Mouse (Mus musculus) embryonic facial prominence, embryonic 15.5 days (tissue): ENCODE measurements around the gene Nedd9. TPM values are rescaled to one million over a fixed set of nuclear protein-coding genes. Genes with fewer than 3 reads are reported as not detected.

Source experiments
- ATAC-seq: fragments of 200-750 bp; cut with Nextera tagmentation; 2 replicates; pipeline ENCODE4 v1.8.0; 2017; ENCODE audit warnings: low read depth, moderate TSS enrichment; ENCODE audit not compliant: insufficient number of reproducible peaks, low FRiP score, low TSS enrichment
- H3K27ac ChIP-seq: fragments of 300-500 bp; sonication (generic); replicated peaks from 2 replicates; pipeline ENCODE4 v1.5.1; 2015; ENCODE audit warnings: mild to moderate bottlenecking, inconsistent platforms
- H3K27me3 ChIP-seq: fragments of 300-500 bp; sonication (generic); 2 replicates; pipeline ENCODE4 v1.6.1; 2015; ENCODE audit warnings: inconsistent platforms
- H3K36me3 ChIP-seq: fragments of 300-500 bp; sonication (generic); 2 replicates; pipeline ENCODE4 v1.6.1; 2015; ENCODE audit warnings: mild to moderate bottlenecking, inconsistent platforms
- H3K4me1 ChIP-seq: fragments of 300-500 bp; sonication (generic); 2 replicates; pipeline ENCODE4 v1.6.1; 2015; ENCODE audit warnings: inconsistent platforms
- H3K4me2 ChIP-seq: fragments of 300-500 bp; sonication (generic); replicated peaks from 2 replicates; pipeline ENCODE4 v1.6.1; 2015; ENCODE audit warnings: mild to moderate bottlenecking, inconsistent platforms
- H3K4me3 ChIP-seq: fragments of 300-500 bp; sonication (generic); replicated peaks from 2 replicates; pipeline ENCODE4 v1.5.1; 2015; ENCODE audit warnings: mild to moderate bottlenecking, inconsistent platforms
- H3K9ac ChIP-seq: fragments of 300-500 bp; sonication (generic); 2 replicates; pipeline ENCODE4 v1.6.1; 2015; ENCODE audit warnings: inconsistent platforms
- H3K9me3 ChIP-seq: fragments of 300-500 bp; sonication (generic); replicated peaks from 2 replicates; pipeline ENCODE4 v1.6.1; 2016; ENCODE audit warnings: inconsistent platforms
- WGBS: fragments of 180-500 bp; shearing (Covaris S2); methylation state at CpG from one replicate; pipeline ENCODE4 v1.1.7; 2015; 5-methylcytosine and 5-hydroxymethylcytosine counted together
- polyA plus RNA-seq: library from polyadenylated mRNA; unstranded; fragments of >200 nt; fragmentation: Nextera tagmentation; extraction: Ambion mirVana; gene quantifications from 2 replicates; pipeline ENCODE4 v1.2.1, GENCODE M21; 2015

The Nedd9 gene
- polyA plus RNA-seq, 1 experiment from 2014 or later: 32.3 TPM

GRCm38 (mm10) chr13:41408374-41408952 lies 78.7 kb downstream of the Nedd9 start:
- Histone ChIP-seq H3K36me3 (no peaks in the 10 kb centered on the region), H3K4me1 (no peaks in the 10 kb centered on the region), H3K9me3 (no peaks in the 10 kb centered on the region), H3K4me3 (no peak overlapping the region), H3K27me3 (no peaks in the 10 kb centered on the region), H3K4me2 (no peak overlapping the region), H3K27ac (no peak overlapping the region), H3K9ac (no peak overlapping the region)
- no peak for ATAC-seq
- WGBS: 87% methylated on average over 10 of the region's 10 CpGs

GRCm38 (mm10) chr13:41405009-41405408 lies 82.2 kb downstream of the Nedd9 start:
- H3K36me3 ChIP-seq: no peaks in the 10 kb centered on the region
- no peak overlapping the region for H3K27ac ChIP-seq
- H3K4me3 ChIP-seq: no peak overlapping the region
- 91% methylated on average over 5 of the region's 5 CpGs for WGBS
- H3K9me3 ChIP-seq: no peaks in the 10 kb centered on the region
- H3K4me2 ChIP-seq: no peak overlapping the region
- no peak overlapping the region for H3K9ac ChIP-seq
- no peaks in the 10 kb centered on the region for H3K27me3 ChIP-seq
- ATAC-seq: no peak
- H3K4me1 ChIP-seq: no peaks in the 10 kb centered on the region

GRCm38 (mm10) chr13:41403838-41404237 lies 83.3 kb downstream of the Nedd9 start:
- Histone ChIP-seq H3K4me1 (no peaks in the 10 kb centered on the region), H3K27me3 (no peaks in the 10 kb centered on the region), H3K9ac (no peak overlapping the region), H3K4me3 (no peak overlapping the region), H3K9me3 (no peaks in the 10 kb centered on the region), H3K4me2 (no peak overlapping the region), H3K36me3 (no peaks in the 10 kb centered on the region), H3K27ac (no peak overlapping the region)
- ATAC-seq: no peak
- 84% methylated on average over 6 of the region's 6 CpGs for WGBS

GRCm38 (mm10) chr13:41402441-41403003 lies 84.6 kb downstream of the Nedd9 start:
- no peak for ATAC-seq
- 44% methylated on average over 6 of the region's 6 CpGs for WGBS
- Histone ChIP-seq H3K9ac (no peak overlapping the region), H3K36me3 (no peaks in the 10 kb centered on the region), H3K4me2 (no peak overlapping the region), H3K4me1 (no peaks in the 10 kb centered on the region), H3K9me3 (no peaks in the 10 kb centered on the region), H3K27ac (no peak overlapping the region), H3K4me3 (no peak overlapping the region), H3K27me3 (no peaks in the 10 kb centered on the region)

- Histone ChIP-seq H3K36me3 (no peaks in the 10 kb centered on the region), H3K4me1 (no peaks in the 10 kb centered on the region), H3K4me2 (no peak overlapping the region), H3K27ac (no peak overlapping the region), H3K27me3 (no peaks in the 10 kb centered on the region), H3K9ac (no peak overlapping the region), H3K9me3 (no peaks in the 10 kb centered on the region), H3K4me3 (no peak overlapping the region)
- 63% methylated on average over 6 of the region's 6 CpGs for WGBS
- ATAC-seq: no peak
Measured at GRCm38 (mm10) chr13:41401775-41402174, 85.4 kb downstream of the Nedd9 start.

- no peak overlapping the region for H3K9ac ChIP-seq
- no peaks in the 10 kb centered on the region for H3K9me3 ChIP-seq
- H3K27ac ChIP-seq: no peak overlapping the region
- no peak overlapping the region for H3K4me2 ChIP-seq
- no peaks in the 10 kb centered on the region for H3K27me3 ChIP-seq
- H3K4me3 ChIP-seq: no peak overlapping the region
- no peaks in the 10 kb centered on the region for H3K36me3 ChIP-seq
- ATAC-seq: no peak
- 76% methylated on average over 3 of the region's 3 CpGs for WGBS
- H3K4me1 ChIP-seq: no peaks in the 10 kb centered on the region
Measured at GRCm38 (mm10) chr13:41400289-41400688, 86.9 kb downstream of the Nedd9 start.

- no peak overlapping the region for H3K27ac ChIP-seq
- H3K9me3 ChIP-seq: no peaks in the 10 kb centered on the region
- no peak overlapping the region for H3K4me2 ChIP-seq
- no peaks in the 10 kb centered on the region for H3K4me1 ChIP-seq
- H3K9ac ChIP-seq: no peak overlapping the region
- 80% methylated on average over 2 of the region's 2 CpGs for WGBS
- no peaks in the 10 kb centered on the region for H3K27me3 ChIP-seq
- ATAC-seq: no peak
- H3K4me3 ChIP-seq: no peak overlapping the region
- no peaks in the 10 kb centered on the region for H3K36me3 ChIP-seq
Measured at GRCm38 (mm10) chr13:41392191-41392590, 95.0 kb downstream of the Nedd9 start.

- H3K27ac ChIP-seq: no peak overlapping the region
- no peaks in the 10 kb centered on the region for H3K4me1 ChIP-seq
- no peak overlapping the region for H3K4me2 ChIP-seq
- H3K4me3 ChIP-seq: no peak overlapping the region
- H3K36me3 ChIP-seq: no peaks in the 10 kb centered on the region
- ATAC-seq: no peak
- no peaks in the 10 kb centered on the region for H3K27me3 ChIP-seq
- H3K9ac ChIP-seq: no peak overlapping the region
- no peaks in the 10 kb centered on the region for H3K9me3 ChIP-seq
- 86% methylated on average over 2 of the region's 2 CpGs for WGBS
Measured at GRCm38 (mm10) chr13:41390698-41391097, 96.5 kb downstream of the Nedd9 start.

- Histone ChIP-seq H3K4me3 (no peak overlapping the region), H3K9ac (no peak overlapping the region), H3K9me3 (no peaks in the 10 kb centered on the region), H3K27ac (no peak overlapping the region), H3K27me3 (no peaks in the 10 kb centered on the region), H3K4me2 (no peak overlapping the region), H3K36me3 (no peaks in the 10 kb centered on the region), H3K4me1 (no peaks in the 10 kb centered on the region)
- 38% methylated on average over 4 of the region's 4 CpGs for WGBS
- ATAC-seq: peak; percentile 77
Measured at GRCm38 (mm10) chr13:41386581-41386980, 100.6 kb downstream of the Nedd9 start.

GRCm38 (mm10) chr13:41384896-41385295 lies 102.3 kb downstream of the Nedd9 start:
- Histone ChIP-seq H3K27ac (no peak overlapping the region), H3K9ac (no peak overlapping the region), H3K27me3 (no peaks in the 10 kb centered on the region), H3K4me1 (no peaks in the 10 kb centered on the region), H3K4me2 (no peak overlapping the region), H3K4me3 (no peak overlapping the region), H3K36me3 (no peaks in the 10 kb centered on the region), H3K9me3 (no peaks in the 10 kb centered on the region)
- WGBS: 64% methylated on average over 4 of the region's 4 CpGs
- no peak for ATAC-seq

GRCm38 (mm10) chr13:41382635-41383034 lies 104.5 kb downstream of the Nedd9 start:
- no peak for ATAC-seq
- H3K4me2 ChIP-seq: no peak overlapping the region
- H3K36me3 ChIP-seq: no peaks in the 10 kb centered on the region

More at GRCm38 (mm10) chr13:41382635-41383034, 104.5 kb downstream of the Nedd9 start:
- Histone ChIP-seq H3K27me3 (no peaks in the 10 kb centered on the region), H3K9ac (no peak overlapping the region), H3K27ac (no peak overlapping the region), H3K4me3 (no peak overlapping the region), H3K9me3 (no peaks in the 10 kb centered on the region), H3K4me1 (no peaks in the 10 kb centered on the region)
